Mouse (Mus musculus) NIH3T3 (cell line): ENCODE results near the gene Mrln.

ENCODE experiments used
- DNase-seq: peaks from one replicate; pipeline ENCODE4 v3.0.0-alpha.2; 2012; ENCODE audit warnings: low read depth

Gene Mrln

DNA sequence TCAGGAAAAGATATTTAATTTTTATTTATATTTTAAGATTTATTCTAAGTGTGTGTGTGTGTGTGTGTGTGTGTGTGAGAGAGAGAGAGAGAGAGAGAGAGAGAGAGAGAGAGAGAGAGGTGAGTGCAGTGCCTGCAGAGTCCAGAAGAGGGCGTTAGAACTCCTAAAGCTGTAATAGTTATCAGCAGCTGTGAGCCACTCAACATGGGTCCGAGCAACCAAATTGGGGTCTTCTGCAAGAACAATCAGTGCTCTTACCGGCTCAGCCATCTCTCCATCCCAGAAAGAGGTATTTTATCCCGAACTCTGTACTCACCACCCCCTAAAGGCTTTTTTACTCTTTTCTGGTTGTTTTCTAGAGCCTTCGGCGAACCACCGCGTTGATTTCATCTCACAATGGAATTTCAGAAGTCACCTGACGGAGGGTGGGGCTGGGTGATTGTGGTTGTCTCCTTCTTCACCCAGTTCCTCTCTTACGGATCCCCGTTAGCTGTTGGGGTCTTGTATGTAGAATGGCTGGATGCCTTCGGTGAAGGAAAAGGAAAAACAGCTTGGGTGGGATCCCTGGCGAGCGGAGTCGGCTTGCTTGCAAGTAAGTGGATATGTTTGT lies 51.2 kb downstream of the Mrln start:
- no peak for DNase-seq

- peak; percentile 38 for DNase-seq
Observed at GRCm38 (mm10) chr10:70257029-70257428, 52.6 kb downstream of the Mrln start.

GRCm38 (mm10) chr10:70260904-70261303 lies 56.4 kb downstream of the Mrln start:
- no peak for DNase-seq

- no peak for DNase-seq
Observed at GRCm38 (mm10) chr10:70262051-70262450, 57.6 kb downstream of the Mrln start.

- peak; percentile 71 for DNase-seq
Observed at GRCm38 (mm10) chr10:70263681-70264189, 59.3 kb downstream of the Mrln start.

GRCm38 (mm10) chr10:70264337-70265036 lies 60.0 kb downstream of the Mrln start:
- no peak for DNase-seq

- peak; percentile 87 for DNase-seq
Observed at GRCm38 (mm10) chr10:70266501-70266900, 62.0 kb downstream of the Mrln start.

GRCm38 (mm10) chr10:70268581-70269446 lies 64.3 kb downstream of the Mrln start:
- DNase-seq, result no peak
